Mouse (Mus musculus) granulocyte monocyte progenitor cell, adult 5-6 weeks (primary cell): Measurements from ENCODE around the gene Hint2. TPM values are rescaled to one million over a fixed set of nuclear protein-coding genes. Genes with fewer than 3 reads are reported as not detected.

Experiments
- ATAC-seq: replicated peaks from 2 replicates; pipeline ENCODE4 v1.8.0; 2016; ENCODE audit warnings: mild to moderate bottlenecking, moderate TSS enrichment, inconsistent platforms; ENCODE audit not compliant: poor library complexity, severe bottlenecking
- total RNA-seq, 2 experiments: library from RNA; stranded (forward) in 1 of 2; stranded (reverse) in 1 of 2; fragments of 200-712, 200-1000 nt in 1 of 2; fragments of >200 nt in 1 of 2; fragmentation: Nextera tagmentation in 1 of 2; gene quantifications; 2 replicates each; pipeline ENCODE4 v1.2.3; 2014 to 2017

Hint2 gene
- total RNA-seq (2014; fragmentation: Nextera tagmentation) (58.6 and 78.3 TPM in 2 replicates), total RNA-seq (2017) (55.1 and 63.3 TPM in 2 replicates)

DNA sequence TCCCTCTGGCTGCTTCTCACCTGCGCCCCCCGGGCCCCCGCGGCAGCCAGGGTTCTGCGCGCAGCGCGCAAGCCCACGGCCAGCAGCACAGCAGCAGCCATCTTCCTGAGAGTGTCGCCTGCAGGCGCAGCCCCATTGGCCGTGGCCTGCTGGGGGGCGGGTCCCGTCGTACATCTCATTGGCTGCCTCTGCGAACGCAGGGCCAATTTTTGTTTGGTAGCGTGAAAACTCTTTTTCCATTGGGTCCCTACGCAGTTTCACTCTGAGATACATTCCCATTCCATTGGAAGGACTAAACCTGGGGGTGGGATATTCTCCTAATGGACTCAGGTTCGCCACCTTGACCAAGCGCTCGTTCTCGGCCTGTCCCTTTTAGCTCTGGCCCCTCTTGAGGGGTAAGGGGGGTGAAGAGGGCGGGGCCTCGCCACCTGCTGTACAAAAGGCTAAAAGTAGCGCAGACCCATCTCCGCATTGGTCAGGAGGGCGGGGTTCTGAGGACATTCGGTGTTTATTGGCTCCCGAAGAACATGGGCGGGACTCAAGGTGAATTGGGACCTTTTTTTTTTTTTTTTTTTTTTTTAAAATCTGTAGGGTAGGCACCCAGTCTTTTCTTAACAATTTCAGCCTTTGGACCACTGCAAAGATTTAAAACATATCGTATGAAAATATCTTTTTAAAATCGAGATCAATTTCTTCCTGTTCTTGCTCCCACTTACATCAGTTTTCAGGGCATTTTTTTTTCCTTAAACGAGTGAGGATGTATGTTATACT, at the start of gene Hint2:
TSS of gene Hint2 (minus strand) at position 128 of the 771 bp plus-strand sequence.
- ATAC-seq = peak; percentile 92

DNA sequence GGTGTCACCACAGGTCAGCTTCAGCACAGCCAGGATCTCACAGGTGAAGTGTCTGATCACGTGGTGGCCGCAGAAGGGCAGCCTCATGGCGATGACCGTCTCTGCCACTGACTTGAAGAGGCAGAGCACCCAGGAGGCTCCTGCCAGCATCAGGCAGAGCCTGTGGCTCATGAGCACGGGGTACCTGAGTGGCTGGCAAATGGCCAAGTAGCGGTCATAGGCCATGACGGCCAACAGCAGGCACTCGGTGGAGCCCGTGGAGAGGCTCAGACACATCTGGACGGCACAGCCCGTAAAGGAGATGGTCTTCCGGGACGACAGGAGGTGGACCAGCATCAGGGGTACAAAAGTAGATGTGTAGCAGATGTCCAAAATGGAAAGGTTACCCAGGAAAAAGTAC, 49.7 kb upstream of the Hint2 start:
- no peak for ATAC-seq

DNA sequence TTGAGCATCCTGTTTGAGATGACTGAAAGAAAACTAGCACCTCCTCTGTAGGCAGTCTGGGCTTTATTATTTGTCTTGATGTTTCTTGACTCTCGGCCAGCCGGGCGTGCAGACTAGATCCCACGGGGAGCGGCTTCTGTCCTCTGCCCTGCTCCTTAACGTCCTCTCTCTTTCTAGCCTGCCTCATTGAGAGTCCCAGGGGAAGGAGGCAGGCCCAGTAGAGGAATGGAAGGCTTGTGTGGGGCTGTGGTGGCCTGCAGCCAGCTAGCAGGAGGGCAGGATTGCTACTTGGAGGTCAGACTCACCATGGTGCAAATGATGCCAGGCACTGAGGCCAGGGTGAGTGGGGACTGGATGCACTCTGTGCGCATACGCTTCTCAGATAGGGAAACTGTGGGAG, 47.6 kb upstream of the Hint2 start:
- ATAC-seq = no peak

DNA sequence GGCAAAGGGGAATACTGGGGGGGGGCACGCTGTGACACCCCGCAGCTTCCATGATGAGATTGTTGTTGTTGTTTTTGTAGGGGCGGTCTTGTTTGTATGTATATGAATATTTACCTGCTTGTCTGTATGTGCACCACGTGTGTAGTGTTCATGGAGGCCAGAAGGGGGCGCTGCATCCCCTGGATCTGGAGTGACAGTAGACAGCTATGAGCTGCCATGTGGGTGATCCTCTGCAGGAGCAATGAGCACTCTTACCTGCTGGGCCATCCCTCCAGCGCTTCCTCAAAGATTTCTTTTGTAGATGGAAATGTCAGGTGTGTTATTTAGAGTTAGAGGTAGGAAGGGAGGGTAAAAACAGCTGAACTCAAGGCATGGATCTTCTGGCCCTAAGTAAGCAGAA, 47.2 kb upstream of the Hint2 start:
- ATAC-seq = no peak

DNA sequence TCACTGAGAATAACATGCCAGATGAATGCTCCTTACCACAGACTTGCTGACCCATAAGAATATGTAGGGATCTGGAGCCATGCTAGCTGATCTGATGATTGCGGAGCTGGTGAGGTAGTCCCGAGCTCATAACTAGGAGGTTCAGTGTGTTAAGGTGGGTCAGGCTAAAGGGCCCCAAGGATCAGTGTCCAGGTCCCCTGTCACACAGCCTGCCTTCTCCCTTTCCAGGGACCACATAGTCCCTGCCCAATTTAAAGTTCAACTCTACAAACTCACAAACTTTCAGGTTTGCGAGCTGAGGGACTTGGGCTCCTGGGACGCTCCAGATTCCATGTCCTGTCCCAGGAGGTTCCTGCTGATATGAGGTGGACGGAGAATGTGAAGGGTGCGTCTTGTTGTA, 44.4 kb upstream of the Hint2 start, which contains the start of gene Olfr70:
TSS of gene Olfr70 (minus strand) at position 101 of the 400 bp plus-strand sequence.
- ATAC-seq = no peak

DNA sequence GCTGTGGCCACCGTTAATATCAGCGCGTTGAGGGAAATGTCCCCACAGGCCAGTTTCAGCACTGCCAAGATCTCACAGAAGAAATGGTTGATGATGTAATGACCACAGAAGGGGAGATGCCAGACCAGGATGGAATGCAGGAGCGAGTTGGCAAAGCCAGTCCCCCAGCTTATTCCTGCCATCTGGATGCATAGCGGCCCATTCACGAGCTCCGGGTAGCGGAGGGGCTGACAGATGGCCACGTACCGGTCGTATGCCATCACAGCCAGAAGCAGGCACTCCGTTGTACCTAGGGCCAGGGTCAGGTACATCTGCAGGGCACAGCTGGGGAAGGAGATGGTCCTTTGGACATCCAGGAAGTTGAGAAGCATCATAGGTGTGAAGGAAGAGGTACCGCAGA, 40.3 kb upstream of the Hint2 start:
- ATAC-seq = no peak

DNA sequence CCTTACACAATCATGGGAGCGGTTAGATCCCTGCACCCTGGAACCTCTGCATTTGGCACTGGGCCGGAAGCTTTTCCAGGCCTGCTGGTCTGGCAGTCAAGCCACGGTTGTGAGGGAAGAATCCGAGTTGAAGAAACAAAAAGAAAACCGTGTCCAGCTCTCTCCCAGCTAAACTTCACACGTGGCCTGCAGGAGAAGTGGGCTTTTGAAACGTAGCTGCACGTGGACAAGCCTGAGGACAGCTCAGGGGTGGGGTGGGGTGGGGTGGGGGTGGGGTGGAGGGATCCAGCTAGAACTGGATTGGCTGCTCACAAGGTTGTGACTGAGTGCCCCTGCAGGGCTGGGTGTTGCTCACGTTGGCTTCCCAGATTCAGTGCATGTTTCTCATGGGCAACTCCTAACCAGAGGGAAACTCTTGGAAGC, 39.0 kb upstream of the Hint2 start:
- no peak for ATAC-seq

DNA sequence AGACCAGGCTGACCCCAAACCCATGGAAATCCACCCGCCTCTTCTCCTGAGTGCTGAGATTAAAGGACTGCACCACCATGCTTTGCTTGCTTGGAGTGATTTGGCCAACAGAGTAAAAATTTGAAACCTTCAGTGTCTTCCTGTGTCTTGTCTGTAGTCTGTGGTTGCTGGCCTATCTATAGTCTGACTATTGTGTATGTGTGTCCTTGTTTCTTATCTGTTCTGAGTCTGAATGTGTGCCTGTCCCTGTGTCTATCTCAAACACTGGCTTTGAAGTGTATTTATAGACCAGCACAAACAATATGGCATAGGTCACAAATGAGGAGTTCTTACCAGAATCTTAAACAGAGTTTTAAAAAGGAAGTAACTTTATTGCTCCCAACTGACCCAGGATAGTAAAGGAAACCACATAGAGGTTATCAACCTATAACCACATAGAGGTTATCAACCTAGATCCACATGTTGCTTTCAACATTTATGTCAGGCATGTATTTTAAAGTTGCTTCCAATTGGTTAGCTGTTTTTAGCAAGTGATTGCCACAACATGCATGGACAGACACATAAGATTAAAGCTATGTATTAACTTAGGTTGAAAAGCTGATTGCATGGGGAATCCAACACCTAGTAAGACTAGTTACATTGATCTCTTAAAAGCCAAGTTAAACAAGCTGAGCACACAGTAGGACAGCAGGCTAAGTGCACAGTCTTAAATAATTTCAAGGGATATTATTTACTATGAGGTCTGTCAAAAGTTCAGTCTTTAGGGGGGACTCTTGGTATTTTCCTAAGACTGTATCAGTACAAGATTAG, 38.4 kb upstream of the Hint2 start:
- ATAC-seq = peak; percentile 28

DNA sequence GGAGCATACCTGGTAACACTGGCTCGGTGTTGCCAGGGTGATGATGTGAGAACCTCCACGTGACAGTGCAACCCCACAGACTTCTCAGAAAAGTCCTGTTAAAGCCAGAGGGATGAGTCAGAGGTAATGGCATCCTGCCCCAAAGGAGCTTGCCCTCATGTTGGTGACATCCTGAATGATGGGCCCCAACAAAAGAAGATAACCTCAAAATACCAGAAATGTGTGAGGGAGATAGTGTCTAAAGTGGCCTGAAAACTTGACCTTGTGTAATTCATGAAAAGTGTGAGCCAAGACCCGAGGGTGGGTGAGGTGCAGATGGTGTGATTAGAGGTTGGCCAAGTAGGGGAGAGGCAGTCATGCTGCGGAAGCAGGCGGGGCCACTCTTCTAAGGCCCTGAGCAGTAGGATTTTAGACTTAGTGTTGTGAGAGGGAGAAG, 37.6 kb upstream of the Hint2 start:
- ATAC-seq = peak; percentile 88

DNA sequence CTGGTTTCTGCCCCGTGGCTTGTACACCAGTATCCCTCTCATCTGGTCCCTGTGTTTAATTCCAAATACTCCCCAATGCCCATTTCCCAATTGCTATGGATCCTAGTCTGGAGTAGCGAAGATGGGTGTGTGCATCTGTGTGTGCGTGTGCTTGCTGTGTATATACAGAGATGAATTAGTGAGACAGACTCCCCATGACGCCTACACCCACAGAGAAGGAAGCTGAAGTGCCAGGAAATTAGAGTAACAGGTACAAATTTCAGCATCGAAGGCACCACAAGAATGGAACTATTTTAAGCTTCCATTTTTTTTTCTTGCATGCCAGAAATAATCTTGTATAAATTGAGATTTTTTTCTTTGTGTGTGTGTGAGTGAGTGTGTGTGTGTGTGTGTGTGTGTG, 34.8 kb upstream of the Hint2 start:
- ATAC-seq = no peak

DNA sequence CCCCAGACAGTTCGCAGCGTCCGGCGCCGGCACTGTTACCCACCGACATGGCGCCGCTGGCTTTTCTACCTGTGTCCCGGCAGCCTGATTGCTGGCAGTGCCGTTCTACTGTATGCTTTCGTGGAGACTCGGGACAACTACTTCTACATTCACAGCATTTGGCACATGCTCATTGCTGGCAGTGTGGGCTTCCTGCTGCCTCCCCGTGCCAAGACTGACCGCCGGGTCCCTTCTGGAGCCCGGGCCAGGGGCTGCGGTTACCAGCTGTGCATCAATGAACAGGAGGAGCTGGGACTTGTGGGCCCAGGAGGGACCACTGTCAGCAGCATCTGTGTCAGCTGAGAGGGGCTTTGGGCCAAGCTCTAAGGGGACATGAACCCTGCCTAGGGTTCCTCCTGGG, 33.8 kb upstream of the Hint2 start:
- ATAC-seq = no peak

DNA sequence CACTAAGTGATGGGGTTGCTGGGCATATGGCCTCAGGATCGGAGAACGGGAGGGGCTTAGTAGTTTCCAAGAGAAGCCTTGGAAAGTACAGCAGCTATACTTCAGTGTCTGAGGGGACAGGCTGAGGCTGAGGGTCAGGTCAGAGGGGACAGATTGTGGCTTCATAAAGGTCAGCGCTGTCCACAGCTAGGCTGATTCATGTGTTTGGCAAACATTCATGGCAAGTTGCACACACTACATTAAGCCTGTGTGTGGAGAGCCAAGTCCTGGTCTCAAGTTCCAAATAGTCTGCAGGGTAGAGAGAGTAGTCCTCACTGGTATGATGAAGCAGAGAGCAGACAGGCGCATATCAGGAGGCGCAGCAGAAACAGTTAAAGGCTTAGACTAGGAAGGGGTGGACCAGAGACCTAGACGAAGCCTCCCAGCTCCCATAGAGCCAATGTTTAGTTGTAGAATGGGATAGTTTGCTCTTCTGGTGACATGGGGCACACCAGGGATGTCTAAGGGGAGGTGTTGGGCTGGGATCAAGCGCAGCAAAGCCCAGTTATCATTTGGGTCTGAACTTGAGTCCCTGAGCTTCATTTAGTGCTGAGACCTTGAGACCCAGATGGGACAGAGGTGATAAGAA, 23.3 kb upstream of the Hint2 start:
- no peak for ATAC-seq

DNA sequence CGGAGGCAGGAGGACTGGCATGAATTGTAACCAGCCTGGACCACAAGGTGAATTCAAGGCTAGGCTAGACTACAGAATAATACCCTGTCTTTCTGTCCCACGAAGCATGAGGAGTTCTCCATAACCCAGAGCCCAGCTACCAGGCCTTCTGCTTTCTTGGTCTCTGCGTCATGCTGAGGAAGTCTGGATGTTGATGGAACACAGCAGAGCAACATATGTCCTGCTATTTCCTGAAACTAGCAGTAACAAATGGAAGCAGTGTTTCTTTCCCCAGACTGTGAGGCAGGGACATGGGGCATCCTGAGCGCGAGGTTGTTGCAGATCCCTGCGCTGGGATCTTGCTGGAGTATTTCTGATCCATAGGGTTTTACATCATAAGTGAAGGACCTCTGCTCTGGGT, 22.3 kb upstream of the Hint2 start:
- no peak for ATAC-seq

DNA sequence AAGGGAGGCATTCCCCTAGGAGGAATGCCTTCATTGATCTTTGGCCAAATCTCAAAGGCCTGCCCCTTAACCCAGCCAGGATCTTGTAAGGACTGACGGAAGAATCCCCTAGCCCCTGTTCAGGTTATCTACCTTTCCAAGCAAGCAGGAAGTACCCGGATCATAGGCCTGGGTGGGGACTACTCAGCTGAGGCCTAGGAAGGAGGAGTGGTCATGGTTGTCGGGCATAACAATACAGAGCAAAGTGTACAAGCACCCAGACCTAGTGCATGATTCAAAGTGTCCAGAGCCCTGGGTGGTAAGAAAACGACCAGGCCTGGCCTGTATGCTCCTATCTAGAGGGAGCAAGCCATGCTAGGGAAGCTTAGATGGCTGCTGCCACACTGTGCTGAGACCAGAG, 19.3 kb upstream of the Hint2 start:
- ATAC-seq = no peak

DNA sequence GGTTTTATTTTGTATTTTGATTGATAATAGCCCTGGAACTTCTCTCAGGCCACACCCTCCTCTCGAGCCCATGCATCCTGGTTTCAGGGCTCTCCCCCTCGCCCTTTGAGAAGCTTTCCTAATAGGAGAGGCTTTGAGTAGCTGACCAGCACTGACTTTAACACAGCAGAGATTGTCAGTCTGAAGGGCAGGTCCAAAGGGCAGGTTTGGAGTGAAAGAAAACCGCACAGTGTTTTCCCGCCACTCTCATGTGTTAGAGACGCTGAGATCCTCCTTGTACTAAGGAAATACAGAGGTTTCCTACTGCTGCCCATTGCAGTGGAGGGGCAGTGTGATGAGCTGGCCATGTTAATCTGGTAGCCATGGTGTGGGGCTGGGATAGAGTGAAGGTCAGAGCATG, 18.7 kb upstream of the Hint2 start:
- ATAC-seq = no peak

DNA sequence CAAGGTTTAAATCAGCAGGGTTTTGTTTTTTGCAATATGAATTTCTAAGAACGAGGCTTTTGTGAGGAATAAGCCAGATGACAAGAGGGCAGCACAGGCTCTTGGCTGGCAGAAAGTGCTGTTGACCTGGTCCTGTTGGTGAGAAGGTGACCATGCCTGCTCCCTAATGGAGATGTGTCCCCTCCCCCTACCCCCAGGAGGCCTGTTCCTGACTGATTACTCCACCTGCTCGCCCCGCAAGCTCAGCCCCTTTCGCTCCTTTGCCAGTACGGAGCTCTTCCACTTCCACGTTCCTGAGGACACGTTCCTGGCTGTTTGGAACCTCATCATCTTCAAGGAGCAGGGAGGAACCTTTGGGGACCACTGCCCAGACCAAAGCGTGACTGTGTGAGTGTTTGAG, 17.4 kb upstream of the Hint2 start:
- no peak for ATAC-seq

DNA sequence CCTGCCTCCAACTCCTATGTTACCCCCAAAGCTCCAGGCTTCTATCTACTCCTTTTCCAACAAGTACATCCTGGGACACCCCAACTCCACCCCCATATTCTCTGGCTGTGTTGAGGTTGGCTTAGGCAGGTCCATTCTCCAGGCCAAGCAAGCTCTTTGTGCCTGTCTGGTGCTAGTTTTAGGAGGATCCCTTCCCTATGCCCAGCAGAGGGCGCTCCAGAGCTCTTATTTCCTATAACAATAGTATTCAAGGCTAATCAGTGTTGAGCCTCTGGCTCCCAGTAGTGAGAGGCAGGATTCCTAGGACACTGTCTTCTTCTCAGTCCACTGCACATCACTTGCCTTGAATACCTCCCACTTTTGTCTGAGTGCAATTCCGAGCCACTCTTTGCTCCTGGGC, 15.8 kb upstream of the Hint2 start:
- ATAC-seq = peak; percentile 50

DNA sequence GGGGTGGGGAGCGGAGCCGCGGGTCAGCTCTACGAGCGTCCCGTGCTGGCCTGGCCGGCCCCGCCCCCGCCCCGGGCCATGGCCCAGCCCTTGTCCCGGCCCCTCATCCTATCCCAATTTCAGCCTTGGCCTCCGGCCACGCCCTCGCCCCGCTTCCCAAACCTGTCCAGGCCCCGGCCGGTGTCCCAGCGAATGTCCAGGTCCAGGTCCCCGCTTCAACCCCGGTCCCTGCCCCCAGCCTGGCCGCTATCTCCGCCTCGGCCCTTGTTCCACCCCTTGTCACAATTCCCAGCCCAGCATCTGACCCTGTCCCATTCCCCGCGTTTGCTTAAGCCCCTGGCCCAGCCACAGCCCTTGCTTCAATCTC, 13.1 kb upstream of the Hint2 start:
- peak; percentile 47 for ATAC-seq

DNA sequence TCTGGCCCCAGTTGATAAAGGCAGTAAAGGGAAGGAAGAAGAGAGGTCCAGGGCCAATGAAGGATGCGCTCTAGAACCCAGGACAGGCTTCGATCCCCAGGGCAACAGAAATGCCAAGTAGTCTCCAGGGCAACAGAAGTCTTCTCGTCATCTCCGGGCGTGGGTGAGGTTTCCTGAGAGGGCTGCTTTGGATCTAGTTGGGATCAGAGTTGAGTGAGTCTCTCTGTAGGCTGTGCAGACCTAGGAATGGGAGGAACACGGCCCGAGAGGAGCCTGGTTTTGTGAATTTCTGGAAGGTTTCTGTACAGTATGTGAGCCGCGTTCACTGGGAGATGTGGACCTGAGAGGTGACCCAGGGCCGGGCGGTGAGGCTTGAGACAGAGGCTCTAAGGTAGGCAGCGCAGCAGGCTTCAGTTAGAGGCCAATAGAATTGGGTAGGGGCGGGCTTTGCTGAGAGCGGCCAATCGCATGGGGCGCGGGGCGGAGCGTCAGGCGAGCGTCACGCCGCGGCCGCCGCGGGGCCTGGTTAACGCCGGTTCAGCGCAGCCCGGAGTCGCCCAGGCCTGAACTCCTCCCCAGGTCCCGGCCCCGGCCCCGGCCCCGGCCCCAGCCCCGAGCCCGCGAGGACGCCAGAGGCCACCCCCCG, 12.6 kb upstream of the Hint2 start, which contains the start of the genes Tmem8b and Fam221b:
TSS of gene Tmem8b (plus strand) at position 190 of the 646 bp plus-strand sequence.
TSS of gene Fam221b (minus strand) at position 364 of the 646 bp plus-strand sequence.
- peak; percentile 88 for ATAC-seq

DNA sequence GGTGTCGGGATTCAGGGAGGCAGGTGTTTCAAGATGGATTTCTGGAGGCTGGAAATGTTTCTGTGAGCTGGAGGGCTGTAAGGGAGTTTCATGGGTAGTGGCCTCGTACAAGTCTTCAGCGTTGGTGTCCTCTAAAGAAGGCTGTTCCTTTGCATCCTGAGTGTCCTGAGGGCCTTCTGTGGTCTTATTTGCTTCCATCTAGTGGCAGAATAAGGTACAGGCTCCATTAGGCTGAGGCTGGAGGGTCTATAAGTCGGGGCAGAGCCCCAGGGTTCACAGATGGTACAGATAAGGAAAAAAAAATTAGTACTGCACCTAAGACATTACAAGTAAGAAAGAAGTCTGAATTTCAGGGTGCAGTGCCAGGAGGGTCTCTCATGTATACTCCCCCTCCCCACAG, 10.1 kb upstream of the Hint2 start:
- peak; percentile 53 for ATAC-seq
